Mouse (Mus musculus) C2C12 (cell line): ENCODE measurements around the gene Pla2g16. TPM values are rescaled to one million over a fixed set of nuclear protein-coding genes. Genes with fewer than 3 reads are reported as not detected.

Experiments
- H3K27me3 ChIP-seq: one replicate; pipeline ENCODE4 v1.6.1; 2011; ENCODE audit not compliant: control insufficient read depth, insufficient read depth, insufficient read length
- H3K36me3 ChIP-seq: one replicate; pipeline ENCODE4 v1.6.1; 2011; ENCODE audit not compliant: control insufficient read depth, insufficient read depth
- H3K4me3 ChIP-seq: one replicate; pipeline ENCODE4 v1.5.1; 2011; ENCODE audit warnings: mild to moderate bottlenecking, control low read depth; ENCODE audit not compliant: poor library complexity, insufficient read depth, severe bottlenecking
- H3K79me2 ChIP-seq: one replicate; pipeline ENCODE4 v1.6.1; 2011; ENCODE audit not compliant: control insufficient read depth, insufficient read depth
- H3K79me3 ChIP-seq: one replicate; pipeline ENCODE4 v1.6.1; 2011; ENCODE audit warnings: low read depth, control low read depth
- H3ac ChIP-seq: one replicate; pipeline ENCODE3; 2011; ENCODE audit warnings: low read depth; ENCODE audit not compliant: control insufficient read depth, insufficient read length
- CEBPB ChIP-seq: IDR thresholded peaks from one replicate; pipeline ENCODE4 v1.6.1; 2011; ENCODE audit warnings: low read depth, mild to moderate bottlenecking, control low read depth, moderate library complexity
- CTCF ChIP-seq: IDR thresholded peaks from one replicate; pipeline ENCODE4 v1.5.1; 2011; ENCODE audit not compliant: control insufficient read depth, insufficient read depth, insufficient read length
- FOSL1 ChIP-seq: IDR thresholded peaks from one replicate; pipeline ENCODE4 v1.8.0; 2011; ENCODE audit warnings: mild to moderate bottlenecking, low read length; ENCODE audit not compliant: poor library complexity, insufficient read depth, severe bottlenecking
- MAX ChIP-seq: IDR thresholded peaks from one replicate; pipeline ENCODE4 v1.6.1; 2011; ENCODE audit warnings: mild to moderate bottlenecking, control low read depth
- MYOD1 ChIP-seq: IDR thresholded peaks from one replicate; pipeline ENCODE4 v1.6.1; 2011; ENCODE audit warnings: low read depth; ENCODE audit not compliant: control insufficient read depth, insufficient read length
- MYOG ChIP-seq: IDR thresholded peaks from one replicate; pipeline ENCODE4 v1.6.1; 2011; ENCODE audit not compliant: control insufficient read depth, insufficient read length; ENCODE audit errors: extremely low read depth
- USF1 ChIP-seq: IDR thresholded peaks from one replicate; pipeline ENCODE4 v1.6.1; 2011; ENCODE audit warnings: low read depth, mild to moderate bottlenecking, control low read depth, moderate library complexity
- polyA plus RNA-seq: library from polyadenylated mRNA; unstranded; fragments of >200 nt; fragmentation: generic; extraction: Trizol; gene quantifications from one replicate; pipeline ENCODE4 v1.2.1, GENCODE M21; 2012; ENCODE audit warnings: missing spikeins

Gene Pla2g16
- polyA plus RNA-seq, 1 experiment, result 17.2 TPM

DNA sequence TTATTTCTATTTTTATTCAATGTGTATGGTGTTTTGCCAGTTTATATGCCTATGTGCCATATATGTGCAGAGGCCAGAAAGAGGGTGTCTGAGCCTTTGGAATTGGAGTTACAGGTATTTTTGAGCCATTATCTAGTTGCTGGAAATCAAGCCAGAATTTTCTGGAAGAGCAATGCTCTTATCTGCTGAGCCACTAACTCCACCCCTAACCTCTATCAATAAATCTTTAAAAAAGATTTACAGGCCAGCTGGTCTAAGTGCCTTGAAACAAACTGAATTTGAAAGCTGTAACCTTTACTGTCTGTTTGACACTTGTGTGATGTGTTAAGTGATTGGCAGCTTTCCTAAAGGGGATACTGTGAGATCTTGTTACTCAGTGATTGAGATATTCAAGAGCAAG, 33.5 kb upstream of the Pla2g16 start:
- Histone ChIP-seq H3ac (no peak overlapping the region), H3K4me3 (no peak overlapping the region), H3K79me2 (no peaks in the 10 kb centered on the region), H3K27me3 (no peaks in the 10 kb centered on the region), H3K79me3 (no peaks in the 10 kb centered on the region), H3K36me3 (peaks cover 67% of the 10 kb centered on the region)
- no peak for TF ChIP-seq MAX
- TF ChIP-seq CEBPB, result no peak
- no peak for TF ChIP-seq FOSL1
- TF ChIP-seq MYOG, result no peak
- TF ChIP-seq CTCF, result no peak
- no peak for TF ChIP-seq MYOD1
- TF ChIP-seq USF1, result no peak

GRCm38 (mm10) chr19:7524879-7525278, 32.4 kb upstream of the Pla2g16 start:
- Histone ChIP-seq H3K79me2 (no peaks in the 10 kb centered on the region), H3K4me3 (no peak overlapping the region), H3K36me3 (peaks cover 69% of the 10 kb centered on the region), H3K79me3 (no peaks in the 10 kb centered on the region), H3K27me3 (no peaks in the 10 kb centered on the region), H3ac (no peak overlapping the region)
- no peak for TF ChIP-seq MYOG
- TF ChIP-seq USF1, result no peak
- TF ChIP-seq CEBPB, result no peak
- no peak for TF ChIP-seq FOSL1
- no peak for TF ChIP-seq MYOD1
- no peak for TF ChIP-seq CTCF
- no peak for TF ChIP-seq MAX

DNA sequence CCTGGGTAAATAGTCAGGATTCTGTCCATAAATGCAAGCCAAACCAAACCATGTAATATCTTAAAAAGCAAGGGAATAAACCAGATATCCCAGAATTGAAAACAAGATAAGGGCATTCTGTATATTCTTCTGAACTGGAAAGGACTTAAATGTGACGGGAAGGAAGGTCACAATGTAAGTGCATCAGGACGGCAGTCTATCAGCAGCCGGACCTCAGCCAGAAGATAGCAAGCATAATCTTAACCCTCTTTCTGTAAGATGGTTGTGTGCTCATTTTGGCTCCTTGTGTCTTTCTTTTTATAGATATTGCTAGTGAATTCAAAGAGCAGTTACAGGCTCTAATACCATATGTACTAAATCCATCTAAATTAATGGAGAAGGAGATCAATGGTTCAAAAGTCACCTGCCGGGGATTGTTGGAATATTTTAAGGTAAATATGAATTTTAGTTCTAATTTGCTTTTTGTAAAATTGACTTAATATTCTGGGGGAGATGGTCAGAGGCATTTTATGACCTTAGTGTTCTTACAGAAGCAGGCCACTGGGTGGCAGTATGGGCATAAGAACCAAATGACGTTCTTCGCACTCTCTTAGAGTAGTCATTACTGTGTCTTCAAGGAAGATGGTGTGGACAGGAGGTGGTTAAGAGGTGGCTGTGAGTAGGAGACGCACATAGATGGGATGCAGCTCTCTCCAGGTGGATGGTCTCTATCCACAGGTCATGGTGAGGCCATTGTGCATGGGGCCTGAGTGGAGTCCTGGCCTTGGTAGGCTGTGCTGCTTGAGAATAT, 28.4 kb upstream of the Pla2g16 start:
- Histone ChIP-seq H3K79me3 (no peaks in the 10 kb centered on the region), H3K36me3 (peaks cover 75% of the 10 kb centered on the region), H3K4me3 (no peak overlapping the region), H3K27me3 (no peaks in the 10 kb centered on the region), H3K79me2 (no peaks in the 10 kb centered on the region), H3ac (no peak overlapping the region)
- no peak for TF ChIP-seq MYOG
- peak; percentile 4 for TF ChIP-seq CTCF

DNA sequence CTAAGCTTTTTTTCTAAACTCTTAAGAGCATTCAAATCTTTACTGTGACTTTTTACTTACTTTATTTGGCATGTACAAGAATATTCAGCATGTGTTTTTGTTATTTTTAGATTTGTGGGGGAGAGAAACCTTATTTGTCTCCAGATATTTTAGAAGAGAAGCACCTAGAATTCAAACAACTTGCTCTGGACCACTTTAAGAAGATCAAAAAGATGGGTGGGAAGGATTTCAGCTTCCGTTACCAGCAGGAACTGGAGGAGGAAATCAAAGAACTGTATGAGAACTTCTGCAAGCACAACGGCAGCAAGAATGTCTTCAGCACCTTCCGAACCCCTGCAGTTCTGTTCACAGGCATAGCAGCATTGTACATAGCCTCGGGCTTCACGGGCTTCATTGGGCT, 25.4 kb upstream of the Pla2g16 start:
- Histone ChIP-seq H3K79me2 (no peaks in the 10 kb centered on the region), H3K36me3 (peaks cover 70% of the 10 kb centered on the region), H3K27me3 (no peaks in the 10 kb centered on the region), H3K4me3 (no peak overlapping the region), H3K79me3 (no peaks in the 10 kb centered on the region), H3ac (no peak overlapping the region)
- TF ChIP-seq FOSL1, result no peak
- no peak for TF ChIP-seq CEBPB
- TF ChIP-seq MYOD1, result no peak
- no peak for TF ChIP-seq CTCF
- no peak for TF ChIP-seq MAX
- TF ChIP-seq MYOG, result no peak
- TF ChIP-seq USF1, result no peak

DNA sequence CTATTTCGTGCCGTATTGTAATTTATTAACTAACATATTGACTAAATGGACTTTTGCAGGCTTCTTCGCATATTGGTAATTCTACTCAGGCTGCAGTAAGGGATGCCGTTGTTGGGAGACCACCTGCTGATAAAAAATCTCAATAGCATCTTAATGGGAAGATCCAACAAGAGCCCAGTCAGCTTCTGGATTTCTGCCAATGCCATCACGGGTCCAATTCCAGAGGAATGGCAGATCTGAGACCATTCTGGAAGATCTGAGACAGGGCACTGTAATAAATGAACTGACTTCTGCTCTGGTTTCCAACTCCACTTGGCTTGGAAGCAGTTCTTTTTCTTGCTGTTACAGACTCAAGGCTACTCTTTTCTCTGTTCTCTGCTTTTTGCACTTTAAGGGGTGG, 23.4 kb upstream of the Pla2g16 start:
- peaks cover 69% of the 10 kb centered on the region for H3K36me3 ChIP-seq
- TF ChIP-seq MYOG (no peak), CEBPB (no peak), MAX (no peak), USF1 (no peak), MYOD1 (no peak), CTCF (no peak), FOSL1 (no peak)
- no peaks in the 10 kb centered on the region for H3K79me3 ChIP-seq
- H3K27me3 ChIP-seq, result no peaks in the 10 kb centered on the region
- H3ac ChIP-seq, result no peak overlapping the region
- no peak overlapping the region for H3K4me3 ChIP-seq
- H3K79me2 ChIP-seq, result no peaks in the 10 kb centered on the region

- TF ChIP-seq USF1 (no peak), CTCF (no peak), MAX (no peak), FOSL1 (no peak), MYOG (no peak), CEBPB (no peak), MYOD1 (no peak)
- Histone ChIP-seq H3K36me3 (no peaks in the 10 kb centered on the region), H3K79me3 (no peaks in the 10 kb centered on the region), H3K79me2 (no peaks in the 10 kb centered on the region), H3K4me3 (no peak overlapping the region), H3K27me3 (no peaks in the 10 kb centered on the region), H3ac (no peak overlapping the region)
These were observed 8.3 kb upstream of the Pla2g16 start for GRCm38 (mm10) chr19:7548924-7549323.
